Mouse (Mus musculus) yolk sac, embryonic 10.5 days (tissue): Measurements from ENCODE around the gene Angptl2.
"Not testable (repeated sequence)": the region's sequence is repeated elsewhere in the genome, so short reads cannot be mapped to it uniquely, and the experiment has no call there.

Source experiments
- DNase-seq: peaks from one replicate; pipeline ENCODE4 v3.0.0-alpha.2; 2017; ENCODE audit warnings: low spot score

Gene Angptl2

GRCm38 (mm10) chr2:33200368-33201068 is 15.4 kb upstream of the Angptl2 start:
- DNase-seq: no peak

DNA sequence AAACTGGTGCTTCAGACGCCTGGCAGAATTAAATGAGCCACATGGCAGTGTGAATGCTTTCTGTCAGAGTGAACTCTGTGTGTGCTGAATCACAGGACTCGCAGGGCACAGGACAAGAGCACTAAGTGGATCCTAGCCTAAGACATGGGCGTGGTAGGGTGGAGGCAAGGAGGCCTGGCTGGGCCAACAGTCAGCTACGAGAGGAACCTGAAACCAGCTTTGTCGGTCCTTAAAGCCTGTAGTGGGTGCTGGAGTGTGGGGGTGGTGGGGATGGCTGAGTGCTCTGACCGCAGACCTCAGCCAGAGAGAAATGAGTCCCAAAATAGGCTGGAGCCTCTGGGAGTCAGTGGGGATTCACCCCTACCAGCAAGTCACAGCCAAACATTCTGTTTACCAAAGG is 12.6 kb upstream of the Angptl2 start:
- no peak for DNase-seq

DNA sequence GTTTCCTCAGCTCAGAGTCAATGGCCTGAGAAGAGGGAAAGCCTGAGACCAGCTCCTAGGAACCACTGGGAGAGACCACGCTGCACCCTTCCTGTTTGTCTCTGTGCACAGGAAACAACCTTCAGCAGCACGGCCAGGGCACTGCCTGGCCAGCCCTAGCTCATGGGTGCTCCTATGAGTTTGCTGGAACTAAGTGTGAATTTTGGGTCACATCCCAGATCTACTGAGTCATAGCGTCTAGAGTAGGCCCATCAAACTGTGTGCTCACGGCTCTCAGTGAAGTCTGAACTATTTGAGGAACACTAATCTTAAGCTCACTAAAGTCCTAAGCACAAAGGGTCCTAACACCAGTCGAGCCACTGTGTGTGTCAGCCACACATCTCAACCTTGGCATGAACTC is 10.9 kb upstream of the Angptl2 start:
- DNase-seq: no peak

DNA sequence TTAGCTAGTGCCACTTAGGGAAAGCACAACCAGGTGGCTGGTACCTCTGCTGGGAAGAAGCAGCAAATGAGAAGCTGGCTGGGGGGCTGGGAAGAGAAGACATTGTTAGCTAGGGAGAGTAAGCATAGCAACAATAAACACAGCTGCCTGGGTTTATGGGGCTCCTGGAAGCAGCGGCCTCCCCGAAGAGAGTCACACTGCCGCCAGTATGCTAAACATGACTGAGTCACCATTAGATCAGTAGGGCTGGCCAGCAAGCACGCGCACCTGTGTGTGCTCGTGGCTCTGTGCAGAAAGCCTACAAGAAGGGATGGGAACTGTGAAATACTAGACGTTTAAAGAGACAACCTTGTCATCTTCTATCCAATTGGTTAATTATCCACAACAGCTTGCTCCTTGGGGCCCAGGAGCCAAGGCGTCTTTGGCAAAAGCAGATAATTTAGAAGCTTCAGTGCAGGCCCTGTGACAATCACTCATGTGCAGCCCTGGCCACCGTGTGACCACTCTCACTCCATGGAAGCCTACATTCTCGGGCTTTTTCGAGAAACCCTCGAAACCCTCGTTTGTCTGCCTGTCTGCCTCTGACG is 9.8 kb upstream of the Angptl2 start:
- no peak for DNase-seq

GRCm38 (mm10) chr2:33207069-33207468 is 8.8 kb upstream of the Angptl2 start:
- no peak for DNase-seq

- DNase-seq: no peak
Observed at GRCm38 (mm10) chr2:33208134-33208533, 7.7 kb upstream of the Angptl2 start.

- no peak for DNase-seq
Observed at GRCm38 (mm10) chr2:33210841-33211240, 5.0 kb upstream of the Angptl2 start.

- DNase-seq: not testable (repeated sequence)
Observed at GRCm38 (mm10) chr2:33211263-33211662, 4.6 kb upstream of the Angptl2 start.

DNA sequence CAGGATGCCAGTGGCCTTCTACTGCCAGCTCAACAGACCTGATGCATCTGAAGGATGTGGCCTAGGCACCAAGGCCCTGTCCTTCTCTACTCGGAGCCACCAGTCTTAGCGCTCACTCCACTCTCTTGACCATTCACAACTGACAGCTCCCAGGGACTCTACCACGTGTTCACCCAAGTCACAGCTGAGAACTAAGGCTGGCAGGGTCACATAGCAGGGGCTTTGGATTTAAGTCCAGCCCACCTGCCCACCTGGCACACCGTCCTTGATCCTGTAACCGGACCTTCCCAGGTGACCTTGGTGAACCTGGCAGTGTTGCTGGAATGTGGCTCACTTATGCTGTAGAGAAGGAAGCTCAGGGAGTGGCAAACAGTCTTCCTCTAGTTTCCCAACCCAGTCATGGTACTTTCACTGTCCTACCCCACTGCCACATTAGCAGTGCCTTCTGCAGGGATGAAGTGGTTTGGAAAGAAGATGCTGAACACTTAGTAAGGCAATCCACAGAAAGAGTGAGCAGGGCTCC is 631 bp upstream of the Angptl2 start:
- DNase-seq: no peak

- no peak for DNase-seq
Observed at GRCm38 (mm10) chr2:33216645-33217424, 966 bp downstream of the Angptl2 start.

- no peak for DNase-seq
Observed at GRCm38 (mm10) chr2:33217425-33217794, 1.5 kb downstream of the Angptl2 start.

DNA sequence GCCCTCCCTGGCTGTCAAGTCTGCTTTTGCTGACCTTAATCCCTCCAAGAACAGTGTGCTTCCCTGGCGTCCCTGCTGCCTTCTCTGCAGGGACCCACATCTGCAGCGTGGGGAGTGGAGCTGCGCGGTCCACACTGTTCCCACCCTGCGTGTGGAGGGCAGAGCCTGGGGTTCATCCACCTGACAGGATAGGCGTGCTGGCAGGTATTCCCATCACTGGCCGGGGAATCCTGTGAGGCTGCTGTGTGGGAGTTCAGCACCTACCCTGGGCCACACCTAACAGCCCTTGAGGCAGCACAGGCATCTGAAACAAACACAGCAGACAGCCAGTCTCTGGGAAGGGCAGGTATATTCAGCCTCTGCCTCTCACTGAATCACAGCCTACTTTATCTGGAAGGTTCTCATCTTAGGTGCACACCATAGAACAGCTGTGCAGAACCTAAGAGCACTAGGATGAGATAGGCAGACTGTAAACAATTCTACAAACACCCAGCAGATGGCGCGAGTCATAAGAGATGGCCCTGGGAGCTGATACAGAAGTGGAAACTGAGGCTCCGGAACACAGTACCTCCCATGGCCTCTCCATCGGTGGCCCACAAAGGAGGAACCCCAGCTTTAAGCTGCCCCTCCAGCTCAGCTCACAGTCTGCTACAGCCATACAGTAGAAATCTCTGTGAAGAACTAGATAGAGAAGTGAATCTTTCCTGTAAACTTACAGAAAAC is 3.2 kb downstream of the Angptl2 start:
- no peak for DNase-seq

DNA sequence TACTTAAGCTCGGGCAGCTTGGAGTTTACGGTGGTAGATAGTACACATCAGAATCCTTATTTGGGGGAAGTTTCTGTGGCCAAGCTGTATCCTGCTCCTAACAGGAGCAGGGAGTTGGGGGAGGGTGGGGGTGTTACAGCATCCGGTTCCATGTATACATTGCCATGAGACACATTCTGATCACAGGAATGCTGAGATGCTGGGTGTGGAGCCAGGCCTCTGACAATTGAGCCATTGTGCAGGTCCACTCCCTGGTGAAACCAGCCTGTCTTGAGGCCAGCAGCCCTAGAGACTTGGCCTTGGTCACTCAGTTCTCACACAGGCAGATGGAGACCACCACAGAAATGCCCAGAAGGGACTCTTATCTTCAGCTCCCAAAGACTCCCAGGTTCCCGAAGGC is 3.8 kb downstream of the Angptl2 start:
- no peak for DNase-seq

DNA sequence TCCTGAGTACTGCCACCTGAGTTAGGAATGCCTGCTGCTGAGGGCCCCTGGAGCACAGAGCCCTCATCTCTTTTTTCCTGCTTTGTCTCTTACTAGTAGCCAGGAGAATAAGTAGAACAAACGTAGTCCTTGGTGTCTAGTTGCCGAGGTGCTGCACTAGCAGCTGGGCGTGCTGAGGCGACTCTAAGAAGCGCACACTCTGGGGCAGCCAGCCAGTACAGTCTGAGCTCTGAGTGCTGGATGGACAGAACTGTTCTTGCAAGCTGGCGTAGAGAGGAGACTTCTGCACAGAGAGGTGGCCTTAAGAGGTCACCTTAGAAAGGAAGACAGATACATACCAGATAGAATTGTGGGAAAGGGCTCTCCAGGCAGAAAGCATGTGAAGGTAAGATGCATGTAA is 4.4 kb downstream of the Angptl2 start:
- no peak for DNase-seq

DNA sequence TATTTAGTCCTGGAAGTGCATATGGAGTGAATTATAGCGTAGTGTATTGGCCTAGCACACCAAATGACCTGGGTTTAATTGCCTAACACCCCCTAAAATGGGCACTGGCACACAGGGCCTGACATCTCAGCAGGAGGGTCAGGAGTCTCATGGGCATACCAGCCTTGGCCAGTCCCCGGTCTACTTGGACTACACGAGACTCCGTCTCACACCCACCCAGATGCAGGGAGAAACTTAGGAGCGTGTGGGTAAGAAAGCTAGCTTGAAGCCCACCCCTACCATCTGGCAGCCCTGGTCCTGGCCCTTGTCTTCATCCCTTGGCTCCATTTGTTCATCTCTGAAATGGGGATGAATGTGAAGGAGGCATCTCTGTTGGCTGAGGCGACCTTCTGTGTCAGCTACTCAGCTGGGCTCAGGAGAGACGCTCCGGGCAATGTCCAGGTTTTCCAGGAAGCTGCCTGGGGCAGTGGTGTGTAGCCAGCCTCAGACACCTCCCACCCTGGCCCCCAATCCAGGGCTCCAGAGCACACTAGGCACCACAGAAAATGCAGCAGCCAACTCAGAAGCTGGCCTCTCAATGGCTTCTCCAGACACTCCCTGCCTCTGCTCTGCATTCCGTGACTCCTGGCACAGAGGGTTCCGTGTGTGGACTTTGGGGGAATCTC is 4.9 kb downstream of the Angptl2 start:
- DNase-seq: no peak

DNA sequence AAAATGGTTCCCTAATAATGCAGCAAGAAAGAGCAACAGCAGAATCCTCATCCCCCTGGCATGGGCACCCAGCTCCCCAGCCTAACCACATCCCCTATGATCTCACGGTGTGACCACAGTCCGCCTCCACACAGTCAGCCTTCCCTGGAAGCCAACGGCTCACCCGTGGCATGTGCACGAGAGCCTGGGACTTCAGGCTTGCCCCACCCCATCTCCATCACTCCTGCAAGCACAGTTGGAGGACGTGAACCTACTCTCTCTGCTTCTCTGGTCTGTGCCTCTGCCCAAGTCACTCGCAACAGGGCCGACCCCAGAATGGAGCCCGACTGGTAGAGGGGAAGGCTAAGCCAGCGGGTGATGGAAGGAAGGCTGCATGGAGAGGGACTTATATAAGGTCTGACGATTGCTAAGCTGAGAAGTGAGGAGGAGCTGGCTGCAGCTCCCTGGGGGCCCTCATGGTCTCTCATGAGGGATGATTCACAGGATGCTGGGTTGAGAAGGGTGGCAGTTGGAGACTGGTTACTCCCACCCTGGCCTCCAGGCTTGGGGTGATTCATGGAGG is 5.6 kb downstream of the Angptl2 start:
- no peak for DNase-seq

GRCm38 (mm10) chr2:33222480-33222879 is 6.6 kb downstream of the Angptl2 start:
- no peak for DNase-seq

DNA sequence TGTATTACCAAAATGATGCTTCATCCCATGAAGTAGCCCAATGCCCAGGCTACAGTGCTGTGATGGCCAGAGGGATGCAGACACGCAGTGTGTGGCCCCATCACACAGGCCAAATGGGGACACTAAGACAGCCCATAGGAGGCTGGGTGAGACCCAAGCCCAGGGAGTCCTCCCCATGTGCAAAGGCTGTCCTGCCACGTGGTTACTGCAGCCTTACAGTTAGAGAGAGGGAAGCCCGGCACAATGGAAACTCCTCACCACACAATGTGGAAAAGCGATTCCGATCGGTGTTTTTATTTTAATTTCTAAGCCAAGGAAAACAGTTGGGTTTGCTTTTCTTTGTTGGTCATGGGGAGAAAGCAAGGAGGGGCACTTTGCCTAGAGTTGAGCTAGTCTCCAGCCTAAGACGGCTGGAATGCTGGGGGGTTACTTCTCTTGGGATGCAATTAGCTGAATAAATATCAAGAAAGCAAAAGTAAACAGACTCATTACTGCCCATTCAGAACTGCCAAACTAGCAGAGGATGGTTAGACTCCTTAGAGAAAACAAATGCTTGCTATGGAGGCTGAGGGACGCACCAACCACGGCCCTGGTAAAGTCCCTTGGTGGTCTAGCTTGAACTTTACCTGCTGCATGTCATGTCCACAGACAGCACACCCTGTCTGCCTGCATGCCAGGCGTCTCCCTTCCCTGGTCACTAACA is 7.9 kb downstream of the Angptl2 start:
- no peak for DNase-seq

DNA sequence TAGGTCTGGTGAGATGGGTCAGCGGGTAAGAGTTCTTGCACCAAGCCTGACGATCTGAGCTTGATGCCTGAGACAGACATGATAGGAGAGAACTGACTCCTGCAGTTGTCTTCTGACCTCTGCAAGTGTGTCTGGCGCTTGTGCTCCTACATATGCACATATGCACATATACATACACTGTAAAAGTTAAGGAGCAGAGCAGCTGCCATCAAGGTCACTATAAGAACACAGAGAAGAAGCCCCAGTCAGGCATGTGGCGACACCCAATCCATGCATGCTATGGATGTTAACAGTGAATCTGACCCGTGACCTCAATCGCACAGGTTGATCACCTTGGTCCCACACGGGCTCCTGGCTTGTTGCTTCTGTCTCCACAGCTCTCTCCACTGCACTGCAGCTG is 10.1 kb downstream of the Angptl2 start:
- no peak for DNase-seq

GRCm38 (mm10) chr2:33228077-33228476 is 12.2 kb downstream of the Angptl2 start:
- no peak for DNase-seq

- no peak for DNase-seq
Observed at GRCm38 (mm10) chr2:33228551-33228950, 12.7 kb downstream of the Angptl2 start.
